In genomic region chr5:139344687-139345363, GRCm38 (mm10) we compare ENCODE assay signal across 8 mouse cellular contexts. TPM values are rescaled to one million over a fixed set of nuclear protein-coding genes. Genes with fewer than 3 reads are reported as not detected.
DNase-seq lines count a peak whose midpoint lies in the region; ATAC-seq and TF ChIP-seq lines count a peak whose summit lies in the region.

No protein-coding gene starts in this region.

- peaks cover 25% of the 10 kb centered on the region for H3K4me1 ChIP-seq in embryonic facial prominence, embryonic 13.5 days
- peaks cover 1% of the 10 kb centered on the region; the same call in 1 of the 2 replicates for H3K4me1 ChIP-seq in heart, adult 2 months (ENCODE audit: control insufficient read depth, insufficient read depth, low read length)
- 0 out of 2 replicates have a peak, but pooled peaks cover 7% of the 10 kb centered on the region for H3K4me1 ChIP-seq in limb, embryonic 14.5 days (ENCODE audit: control insufficient read depth, insufficient read depth, low read length)
- H3K4me1 ChIP-seq in midbrain, postnatal 0 days (ENCODE audit: insufficient read depth, low read length), result peaks cover 2% of the 10 kb centered on the region; the same call in 1 of the 2 replicates

- TF ChIP-seq POLR2A in heart, adult 2 months (IDR thresholded peaks at IDR 0.05; ENCODE audit: insufficient read depth, low read depth, low read length), result peak; percentile 93
- no peak for TF ChIP-seq POLR2A in limb, embryonic 14.5 days (IDR thresholded peaks at IDR 0.05; ENCODE audit: borderline replicate concordance, extremely low read depth, insufficient read depth, insufficient read length)

- no peak for TF ChIP-seq CTCF in heart, adult 2 months (IDR thresholded peaks at IDR 0.05)
- TF ChIP-seq CTCF in midbrain, postnatal 0 days (IDR thresholded peaks at IDR 0.05), result no peak

- peak overlapping the region; percentile 87 for H3K27ac ChIP-seq in embryonic facial prominence, embryonic 13.5 days
- peak overlapping the region; percentile 93 for H3K27ac ChIP-seq in heart, adult 2 months
- H3K27ac ChIP-seq in limb, embryonic 14.5 days (replicated peaks; ENCODE audit: low read depth, low read length), result peak overlapping the region; percentile 55; the same call in 1 of the 2 replicates
- H3K27ac ChIP-seq in midbrain, postnatal 0 days (ENCODE audit: low read depth, low read length), result peak overlapping the region; percentile 69

- H3K9me3 ChIP-seq in embryonic facial prominence, embryonic 13.5 days, result no peaks in the 10 kb centered on the region
- H3K9me3 ChIP-seq in limb, embryonic 14.5 days (ENCODE audit: control insufficient read depth, low read length), result no peaks in the 10 kb centered on the region
- no peaks in the 10 kb centered on the region for H3K9me3 ChIP-seq in midbrain, postnatal 0 days (ENCODE audit: low read length)

- intact Hi-C loops in heart, adult 2 months (cut with DNase I), result loop anchor here (5.0 kb wide), 1 partner anchor 137 kb away; the partner anchor contains the start of gene Zfand2a

- 0 out of 2 replicates have a peak, but pooled peaks have one; percentile 56 for TF ChIP-seq EP300 in heart, adult 2 months (IDR thresholded peaks at IDR 0.05; ENCODE audit: insufficient read depth, low read depth, low read length)

- no peaks in the 10 kb centered on the region for H3K79me2 ChIP-seq in heart, adult 2 months (replicated peaks; ENCODE audit: control insufficient read depth, insufficient read depth, low read length)

- under 1% methylated on average over 33 of the region's 33 CpGs for WGBS in embryonic facial prominence, embryonic 13.5 days
- WGBS in heart, adult 2 months, result under 1% methylated on average over 33 of the region's 33 CpGs
- WGBS in limb, embryonic 14.5 days, result under 1% methylated on average over 33 of the region's 33 CpGs
- WGBS in midbrain, postnatal 0 days, result under 1% methylated on average over 33 of the region's 33 CpGs

- H3K36me3 ChIP-seq in embryonic facial prominence, embryonic 13.5 days, result peaks cover 28% of the 10 kb centered on the region
- no peaks in the 10 kb centered on the region for H3K36me3 ChIP-seq in heart, adult 2 months (ENCODE audit: control insufficient read depth, insufficient read depth, low read length)
- peaks cover 29% of the 10 kb centered on the region for H3K36me3 ChIP-seq in limb, embryonic 14.5 days (ENCODE audit: control insufficient read depth, insufficient read depth, low read length)
- H3K36me3 ChIP-seq in midbrain, postnatal 0 days (ENCODE audit: insufficient read depth, low read length), result peaks cover 22% of the 10 kb centered on the region

- H3K9ac ChIP-seq in embryonic facial prominence, embryonic 13.5 days, result peak overlapping the region; percentile 93
- peak overlapping the region; percentile 91 for H3K9ac ChIP-seq in heart, adult 2 months (ENCODE audit: low read depth, low read length)
- H3K9ac ChIP-seq in limb, embryonic 14.5 days (ENCODE audit: low read depth, low read length, severe bottlenecking), result peak overlapping the region; percentile 86
- H3K9ac ChIP-seq in midbrain, postnatal 0 days (replicated peaks; ENCODE audit: low read length, poor library complexity, severe bottlenecking), result peak overlapping the region; percentile 93

- H3K4me2 ChIP-seq in embryonic facial prominence, embryonic 13.5 days, result peak overlapping the region; percentile 98
- peak overlapping the region; percentile 93 for H3K4me2 ChIP-seq in limb, embryonic 14.5 days (replicated peaks; ENCODE audit: low read depth, low read length, severe bottlenecking)
- peak overlapping the region; percentile 89 for H3K4me2 ChIP-seq in midbrain, postnatal 0 days (ENCODE audit: low read depth, low read length, poor library complexity, severe bottlenecking)

- DNase-seq in 3134 (ENCODE audit: extremely low read depth, insufficient read length, low spot score), result peak; percentile 97
- peak; percentile 97 to 98 for DNase-seq in adrenal gland, postnatal 36 days
- DNase-seq in heart, adult 2 months, result peak; percentile 95 to 98
- peak; percentile 94 to 97 for DNase-seq in kidney, adult 8-10 months
- DNase-seq in limb, embryonic 14.5 days (ENCODE audit: low spot score), result peak; percentile 95
- peak; percentile 95 for DNase-seq in midbrain, postnatal 0 days (ENCODE audit: low spot score)
- peak; percentile 96 to 97 for DNase-seq in spleen, postnatal 14 days (ENCODE audit: low spot score in 2 of 2)

- H3K27me3 ChIP-seq in embryonic facial prominence, embryonic 13.5 days, result no peaks in the 10 kb centered on the region
- H3K27me3 ChIP-seq in heart, adult 2 months (ENCODE audit: control insufficient read depth, insufficient read depth, low read length), result no peaks in the 10 kb centered on the region
- no peaks in the 10 kb centered on the region for H3K27me3 ChIP-seq in limb, embryonic 14.5 days (ENCODE audit: control insufficient read depth, insufficient read depth, low read length)
- no peaks in the 10 kb centered on the region for H3K27me3 ChIP-seq in midbrain, postnatal 0 days (ENCODE audit: insufficient read depth, low read length)

- peak; percentile 87 for ATAC-seq in embryonic facial prominence, embryonic 13.5 days (ENCODE audit: insufficient number of reproducible peaks, insufficient read depth, low FRiP score, low TSS enrichment, low read depth)
- ATAC-seq in limb, embryonic 14.5 days (ENCODE audit: low FRiP score, low read depth), result peak; percentile 93
- ATAC-seq in midbrain, postnatal 0 days (ENCODE audit: low FRiP score), result peak; percentile 92

- peak overlapping the region; percentile 90 for H3K4me3 ChIP-seq in embryonic facial prominence, embryonic 13.5 days
- H3K4me3 ChIP-seq in heart, adult 2 months, result peak overlapping the region; percentile 88
- H3K4me3 ChIP-seq in limb, embryonic 14.5 days (replicated peaks; ENCODE audit: low read length), result peak overlapping the region; percentile 83
- H3K4me3 ChIP-seq in midbrain, postnatal 0 days (ENCODE audit: low read depth, low read length), result peak overlapping the region; percentile 79

RNA-seq across cellular contexts. Expression of gene Cox19, which starts 6.4 kb away (rescaled TPM):
- total RNA-seq in adrenal gland, postnatal 36 days (2021), result 10 to 100 TPM; 71.0 to 87.5 TPM
- 88.4 and 108 TPM in 2 replicates for polyA plus RNA-seq in embryonic facial prominence, embryonic 13.5 days (2015; fragmentation: Nextera tagmentation; extraction: Ambion mirVana)
- 10 to 100 TPM; 82.8 to 94.8 TPM for total RNA-seq in heart, adult 2 months (2021)
- polyA plus RNA-seq in heart, adult 2 months (2012; rRNA removed), result 110 and 112 TPM in 2 replicates
- polyA plus RNA-seq in limb, embryonic 14.5 days (2012; rRNA removed), result 77.8 and 90.6 TPM in 2 replicates
- 108 and 111 TPM in 2 replicates for polyA plus RNA-seq in limb, embryonic 14.5 days (2014; fragmentation: Nextera tagmentation; extraction: Ambion mirVana)
- 95.5 and 98.5 TPM in 2 replicates for total RNA-seq in midbrain, postnatal 0 days (2014; rRNA removed)
- 79.4 and 90.0 TPM in 2 replicates for polyA plus RNA-seq in midbrain, postnatal 0 days (2015; fragmentation: Nextera tagmentation; extraction: Ambion mirVana)

RNA-seq across cellular contexts. Expression of gene Cyp2w1, which starts 7.6 kb away (rescaled TPM):
- total RNA-seq in adrenal gland, postnatal 36 days (2021), result not detected
- polyA plus RNA-seq in embryonic facial prominence, embryonic 13.5 days (2015; fragmentation: Nextera tagmentation; extraction: Ambion mirVana), result 12.8 and 17.0 TPM in 2 replicates
- not detected for total RNA-seq in heart, adult 2 months (2021)
- polyA plus RNA-seq in heart, adult 2 months (2012; rRNA removed), result not detected in 2 replicates
- 29.3 and 36.2 TPM in 2 replicates for polyA plus RNA-seq in limb, embryonic 14.5 days (2012; rRNA removed)
- 19.6 and 20.7 TPM in 2 replicates for polyA plus RNA-seq in limb, embryonic 14.5 days (2014; fragmentation: Nextera tagmentation; extraction: Ambion mirVana)
- total RNA-seq in midbrain, postnatal 0 days (2014; rRNA removed), result not detected in 2 replicates
- not detected in 2 replicates for polyA plus RNA-seq in midbrain, postnatal 0 days (2015; fragmentation: Nextera tagmentation; extraction: Ambion mirVana)

RNA-seq across cellular contexts. Expression of gene Adap1, which starts 19.4 kb away (rescaled TPM):
- total RNA-seq in adrenal gland, postnatal 36 days (2021), result 1 to 10 TPM; 5.0 to 8.5 TPM
- polyA plus RNA-seq in embryonic facial prominence, embryonic 13.5 days (2015; fragmentation: Nextera tagmentation; extraction: Ambion mirVana), result 0.61 and 0.63 TPM in 2 replicates
- total RNA-seq in heart, adult 2 months (2021), result 1 to 10 TPM; 1.5 to 1.7 TPM
- polyA plus RNA-seq in heart, adult 2 months (2012; rRNA removed), result 2.7 and 2.8 TPM in 2 replicates
- 2.5 and 2.9 TPM in 2 replicates for polyA plus RNA-seq in limb, embryonic 14.5 days (2012; rRNA removed)
- polyA plus RNA-seq in limb, embryonic 14.5 days (2014; fragmentation: Nextera tagmentation; extraction: Ambion mirVana), result 1.7 and 2.7 TPM in 2 replicates
- total RNA-seq in midbrain, postnatal 0 days (2014; rRNA removed), result 234 and 253 TPM in 2 replicates
- 141 and 152 TPM in 2 replicates for polyA plus RNA-seq in midbrain, postnatal 0 days (2015; fragmentation: Nextera tagmentation; extraction: Ambion mirVana)

RNA-seq across cellular contexts. Expression of gene Gpr146, which starts 32.7 kb away (rescaled TPM):
- 10 to 100 TPM; 15.2 to 17.9 TPM for total RNA-seq in adrenal gland, postnatal 36 days (2021)
- 1.7 and 2.5 TPM in 2 replicates for polyA plus RNA-seq in embryonic facial prominence, embryonic 13.5 days (2015; fragmentation: Nextera tagmentation; extraction: Ambion mirVana)
- total RNA-seq in heart, adult 2 months (2021), result 10 to 100 TPM; 42.9 to 56.6 TPM
- polyA plus RNA-seq in heart, adult 2 months (2012; rRNA removed), result 62.4 and 77.0 TPM in 2 replicates
- polyA plus RNA-seq in limb, embryonic 14.5 days (2012; rRNA removed), result 1.9 and 2.4 TPM in 2 replicates
- 2.3 and 2.5 TPM in 2 replicates for polyA plus RNA-seq in limb, embryonic 14.5 days (2014; fragmentation: Nextera tagmentation; extraction: Ambion mirVana)
- total RNA-seq in midbrain, postnatal 0 days (2014; rRNA removed), result 4.1 and 5.6 TPM in 2 replicates
- polyA plus RNA-seq in midbrain, postnatal 0 days (2015; fragmentation: Nextera tagmentation; extraction: Ambion mirVana), result 3.0 and 3.9 TPM in 2 replicates

Comparison
In these comparisons a context has a peak if more than half of its experiments do, and no peak if none do; other contexts are left out.
1. Peak in every context shown above with its lines: DNase-seq, ATAC-seq, H3K4me3 ChIP-seq and H3K27ac ChIP-seq.
2. RNA of gene Cyp2w1, which starts 7.6 kb away (polyA plus RNA-seq): 19.6 to 36.2 TPM in limb, embryonic 14.5 days and 12.8 to 17.0 TPM in embryonic facial prominence, embryonic 13.5 days; not detected in midbrain, postnatal 0 days and not detected in heart, adult 2 months; every median in the first group is over 10 times any median in the second.
3. RNA of gene Adap1, which starts 19.4 kb away (polyA plus RNA-seq): 141 to 152 TPM in midbrain, postnatal 0 days; 2.7 to 2.8 TPM in heart, adult 2 months, 1.7 to 2.9 TPM in limb, embryonic 14.5 days and 0.61 to 0.63 TPM in embryonic facial prominence, embryonic 13.5 days; every median in the first group is over 10 times any median in the second.